Mouse (Mus musculus) left cerebral cortex, postnatal 25 days (tissue): Measurements from ENCODE around the gene Olfr1474. TPM values are rescaled to one million over a fixed set of nuclear protein-coding genes. Genes with fewer than 3 reads are reported as not detected.
"Not testable (repeated sequence)": the region's sequence is repeated elsewhere in the genome, so short reads cannot be mapped to it uniquely, and the experiment has no call there.

Source experiments
- DNase-seq, 2 experiments: peaks; one replicate each; pipeline ENCODE4 v3.0.0; 2022; ENCODE audit warnings: low spot score in 2 of 2, mixed read lengths in 1 of 2
- intact Hi-C: fragments of 180-260 bp; cut with DNase I; formaldehyde crosslinking; loops from one replicate; pipeline ENCODE4 v1.15.1; 2025
- total RNA-seq, 2 experiments: library from RNA; stranded (reverse); gene quantifications; 2 replicates each; pipeline ENCODE4 v1.2.3; 2021

The Olfr1474 gene
- not detected for total RNA-seq

- intact Hi-C loops, DNase-seq: not testable (repeated sequence)
Measured at GRCm38 (mm10) chr19:13469265-13469664, at the start of gene Olfr1474. Gene Olfr1474, plus strand, starts transcription at chr19:13469565.

- DNase-seq, intact Hi-C loops: not testable (repeated sequence)
Measured at GRCm38 (mm10) chr19:13443109-13443508, 26.3 kb upstream of the Olfr1474 start, which contains the start of gene Olfr1471. Gene Olfr1471, plus strand, starts transcription at chr19:13443409.

GRCm38 (mm10) chr19:13455986-13456385, 13.4 kb upstream of the Olfr1474 start, which contains the start of gene Olfr1472:
Gene Olfr1472, minus strand, starts transcription at chr19:13456086.
- no peak for DNase-seq
- intact Hi-C loops: no loop called here

- intact Hi-C loops: no loop called here
- no peak for DNase-seq
Measured at GRCm38 (mm10) chr19:13480096-13480495, 10.7 kb downstream of the Olfr1474 start, which contains the start of gene Olfr1475. Gene Olfr1475, minus strand, starts transcription at chr19:13480196.

- intact Hi-C loops: no loop called here
- DNase-seq: no peak
Measured at GRCm38 (mm10) chr19:13500246-13500645, 30.9 kb downstream of the Olfr1474 start, which contains the start of gene Olfr1477. Gene Olfr1477, plus strand, starts transcription at chr19:13500546.

Other genes starting within 250 kb of the Olfr1474 start
- gene Olfr1463, start 238.2 kb upstream of the Olfr1474 start, total RNA-seq: not detected
- not detected for gene Olfr1465, start 154.0 kb upstream of the Olfr1474 start, total RNA-seq
- not detected for gene Olfr1466, start 130.7 kb upstream of the Olfr1474 start, total RNA-seq
- not detected for gene Olfr1467, start 107.3 kb upstream of the Olfr1474 start, total RNA-seq
- gene Olfr1469, start 61.7 kb upstream of the Olfr1474 start, total RNA-seq: not detected
- not detected for gene Olfr1471, start 26.2 kb upstream of the Olfr1474 start, total RNA-seq
- not detected for gene Olfr1472, start 13.5 kb upstream of the Olfr1474 start, total RNA-seq
- gene Olfr1475, start 10.6 kb downstream of the Olfr1474 start, total RNA-seq: not detected
- gene Olfr1477, start 31.0 kb downstream of the Olfr1474 start, total RNA-seq: not detected
- gene Olfr1480, start 58.3 kb downstream of the Olfr1474 start, total RNA-seq: not detected
- gene Olfr1484, start 113.9 kb downstream of the Olfr1474 start, total RNA-seq: not detected
- gene Olfr1487, start 147.8 kb downstream of the Olfr1474 start, total RNA-seq: not detected
- not detected for gene Olfr1489, start 162.1 kb downstream of the Olfr1474 start, total RNA-seq
- gene Olfr1490, start 181.5 kb downstream of the Olfr1474 start, total RNA-seq: not detected
- not detected for gene Olfr1491, start 227.7 kb downstream of the Olfr1474 start, total RNA-seq